Mouse (Mus musculus): Measurements from ENCODE around the gene Kcnip4. TPM values are rescaled to one million over a fixed set of nuclear protein-coding genes. Genes with fewer than 3 reads are reported as not detected.

Kcnip4 gene
- total and polyA plus RNA-seq, 2 experiments from 2014 or later: 14.3 to 18.6 TPM

GRCm38 (mm10) chr5:49368636-49369423 lies 155.9 kb downstream of the Kcnip4 start:
- WGBS: 48% methylated on average over 13 of the region's 13 CpGs
- peak; percentile 66 for ATAC-seq
- H3K27me3 ChIP-seq (ENCODE audit: insufficient read depth, low read length): no peaks in the 10 kb centered on the region
- no peak overlapping the region for H3K27ac ChIP-seq (ENCODE audit: low read depth, low read length)
- H3K36me3 ChIP-seq (ENCODE audit: insufficient read depth): no peaks in the 10 kb centered on the region
- DNase-seq: peak; percentile 84
- H3K4me2 ChIP-seq (ENCODE audit: low read depth): no peak overlapping the region
- no peak overlapping the region for H3K4me3 ChIP-seq (ENCODE audit: low read depth, low read length)
- H3K4me1 ChIP-seq (ENCODE audit: insufficient read depth): no peaks in the 10 kb centered on the region
- H3K9ac ChIP-seq: no peak overlapping the region
- peak; percentile 88 for TF ChIP-seq CTCF (IDR thresholded peaks at IDR 0.05; ENCODE audit: low read depth)
- no peaks in the 10 kb centered on the region for H3K9me3 ChIP-seq (ENCODE audit: low read length)

GRCm38 (mm10) chr5:49356381-49356780 lies 168.3 kb downstream of the Kcnip4 start:
- Histone ChIP-seq H3K27ac (ENCODE audit: low read depth, low read length) (no peak overlapping the region), H3K9me3 (ENCODE audit: low read length) (no peaks in the 10 kb centered on the region), H3K4me3 (ENCODE audit: low read depth, low read length) (no peak overlapping the region), H3K9ac (no peak overlapping the region), H3K4me1 (ENCODE audit: insufficient read depth) (no peaks in the 10 kb centered on the region), H3K36me3 (ENCODE audit: insufficient read depth) (no peaks in the 10 kb centered on the region), H3K27me3 (ENCODE audit: insufficient read depth, low read length) (no peaks in the 10 kb centered on the region), H3K4me2 (ENCODE audit: low read depth) (no peak overlapping the region)
- WGBS: 64% methylated on average over 3 of the region's 3 CpGs
- no peak for TF ChIP-seq CTCF (IDR thresholded peaks at IDR 0.05; ENCODE audit: low read depth)
- no peak for ATAC-seq
- no peak for DNase-seq

GRCm38 (mm10) chr5:49352061-49352460 lies 172.6 kb downstream of the Kcnip4 start:
- DNase-seq (no peak), ATAC-seq (no peak)
- Histone ChIP-seq H3K4me3 (ENCODE audit: low read depth, low read length) (no peak overlapping the region), H3K9me3 (ENCODE audit: low read length) (no peaks in the 10 kb centered on the region), H3K27ac (ENCODE audit: low read depth, low read length) (no peak overlapping the region), H3K9ac (no peak overlapping the region), H3K36me3 (ENCODE audit: insufficient read depth) (no peaks in the 10 kb centered on the region), H3K4me1 (ENCODE audit: insufficient read depth) (no peaks in the 10 kb centered on the region), H3K4me2 (ENCODE audit: low read depth) (no peak overlapping the region), H3K27me3 (ENCODE audit: insufficient read depth, low read length) (no peaks in the 10 kb centered on the region)
- WGBS: 75% methylated on average over 5 of the region's 5 CpGs
- TF ChIP-seq CTCF (IDR thresholded peaks at IDR 0.05; ENCODE audit: low read depth): peak; percentile 35

GRCm38 (mm10) chr5:49350126-49350909 lies 174.4 kb downstream of the Kcnip4 start:
- no peaks in the 10 kb centered on the region for H3K27me3 ChIP-seq (ENCODE audit: insufficient read depth, low read length)
- DNase-seq (peak; percentile 82), ATAC-seq (peak; percentile 79)
- no peak overlapping the region for H3K4me3 ChIP-seq (ENCODE audit: low read depth, low read length)
- H3K4me1 ChIP-seq (ENCODE audit: insufficient read depth): no peaks in the 10 kb centered on the region
- H3K9ac ChIP-seq: no peak overlapping the region
- TF ChIP-seq CTCF (IDR thresholded peaks at IDR 0.05; ENCODE audit: low read depth): peak; percentile 97
- no peaks in the 10 kb centered on the region for H3K36me3 ChIP-seq (ENCODE audit: insufficient read depth)
- no peaks in the 10 kb centered on the region for H3K9me3 ChIP-seq (ENCODE audit: low read length)
- H3K4me2 ChIP-seq (ENCODE audit: low read depth): no peak overlapping the region
- no peak overlapping the region for H3K27ac ChIP-seq (ENCODE audit: low read depth, low read length)
- 33% methylated on average over 4 of the region's 4 CpGs for WGBS

- no peak for DNase-seq
- no peak for TF ChIP-seq CTCF (IDR thresholded peaks at IDR 0.05; ENCODE audit: low read depth)
- no peaks in the 10 kb centered on the region for H3K4me1 ChIP-seq (ENCODE audit: insufficient read depth)
- 72% methylated on average over 5 of the region's 5 CpGs for WGBS
- no peak overlapping the region for H3K27ac ChIP-seq (ENCODE audit: low read depth, low read length)
- H3K4me2 ChIP-seq (ENCODE audit: low read depth): no peak overlapping the region
- H3K9ac ChIP-seq: no peak overlapping the region
- H3K9me3 ChIP-seq (ENCODE audit: low read length): no peaks in the 10 kb centered on the region
- H3K27me3 ChIP-seq (ENCODE audit: insufficient read depth, low read length): no peaks in the 10 kb centered on the region
- no peaks in the 10 kb centered on the region for H3K36me3 ChIP-seq (ENCODE audit: insufficient read depth)
- peak; percentile 36 for ATAC-seq
- no peak overlapping the region for H3K4me3 ChIP-seq (ENCODE audit: low read depth, low read length)
These were observed 175.2 kb downstream of the Kcnip4 start for GRCm38 (mm10) chr5:49349541-49349940.

GRCm38 (mm10) chr5:49348511-49348910 lies 176.2 kb downstream of the Kcnip4 start:
- no peaks in the 10 kb centered on the region for H3K9me3 ChIP-seq (ENCODE audit: low read length)
- no peak overlapping the region for H3K9ac ChIP-seq
- H3K4me1 ChIP-seq (ENCODE audit: insufficient read depth): no peaks in the 10 kb centered on the region
- WGBS: 42% methylated on average over 5 of the region's 5 CpGs
- DNase-seq: no peak
- no peak overlapping the region for H3K4me2 ChIP-seq (ENCODE audit: low read depth)
- ATAC-seq: no peak
- no peak overlapping the region for H3K4me3 ChIP-seq (ENCODE audit: low read depth, low read length)
- H3K27me3 ChIP-seq (ENCODE audit: insufficient read depth, low read length): no peaks in the 10 kb centered on the region
- no peak for TF ChIP-seq CTCF (IDR thresholded peaks at IDR 0.05; ENCODE audit: low read depth)
- no peaks in the 10 kb centered on the region for H3K36me3 ChIP-seq (ENCODE audit: insufficient read depth)
- no peak overlapping the region for H3K27ac ChIP-seq (ENCODE audit: low read depth, low read length)

- Histone ChIP-seq H3K4me2 (ENCODE audit: low read depth) (no peak overlapping the region), H3K27me3 (ENCODE audit: insufficient read depth, low read length) (no peaks in the 10 kb centered on the region), H3K4me1 (ENCODE audit: insufficient read depth) (no peaks in the 10 kb centered on the region), H3K9ac (no peak overlapping the region), H3K27ac (ENCODE audit: low read depth, low read length) (no peak overlapping the region), H3K9me3 (ENCODE audit: low read length) (no peaks in the 10 kb centered on the region), H3K4me3 (ENCODE audit: low read depth, low read length) (no peak overlapping the region), H3K36me3 (ENCODE audit: insufficient read depth) (no peaks in the 10 kb centered on the region)
- DNase-seq (no peak), ATAC-seq (no peak)
- TF ChIP-seq CTCF (IDR thresholded peaks at IDR 0.05; ENCODE audit: low read depth): no peak
- 69% methylated on average over 1 of the region's 1 CpGs for WGBS
These were observed 180.1 kb downstream of the Kcnip4 start for GRCm38 (mm10) chr5:49344606-49345005.
